Mouse (Mus musculus) megakaryocyte, embryonic 14.5 days (primary cell): ENCODE data around the gene Ptpn14.

Experiments
- FLI1 ChIP-seq: IDR thresholded peaks from 2 replicates; pipeline ENCODE4 v1.6.1; 2012; ENCODE audit warnings: low read length, inconsistent platforms, mixed read lengths
- GATA1 ChIP-seq: IDR thresholded peaks from 3 replicates; pipeline ENCODE4 v1.6.1; 2012; ENCODE audit warnings: mixed read lengths, low read length, inconsistent platforms, borderline replicate concordance

- TF ChIP-seq GATA1 (no peak), FLI1 (no peak)
Observed at GRCm38 (mm10) chr1:189803742-189804141, 75.7 kb downstream of the Ptpn14 start.
